In the genomic region with DNA sequence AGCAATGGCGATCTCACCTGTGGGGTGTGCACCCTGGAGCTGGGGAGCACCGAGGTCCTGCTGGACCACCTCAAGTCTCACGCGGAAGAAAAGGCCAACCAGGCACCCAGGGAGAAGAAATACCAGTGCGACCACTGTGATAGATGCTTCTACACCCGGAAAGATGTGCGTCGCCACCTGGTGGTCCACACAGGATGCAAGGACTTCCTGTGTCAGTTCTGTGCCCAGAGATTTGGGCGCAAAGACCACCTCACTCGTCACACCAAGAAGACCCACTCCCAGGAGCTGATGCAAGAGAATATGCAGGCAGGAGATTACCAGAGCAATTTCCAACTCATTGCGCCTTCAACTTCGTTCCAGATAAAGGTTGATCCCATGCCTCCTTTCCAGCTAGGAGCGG, we compare ENCODE assay signal across 9 mouse cellular contexts. TPM values are rescaled to one million over a fixed set of nuclear protein-coding genes. Genes with fewer than 3 reads are reported as not detected.
DNase-seq lines count a peak whose midpoint lies in the region; ATAC-seq and TF ChIP-seq lines count a peak whose summit lies in the region.
"Had no signal": no experiment of that assay in that cellular context is flagged by ENCODE, and none has a peak within 500 bp of the region (broad histone marks: within the 10 kb centered on the region; RNA-seq: fewer than 3 reads in every experiment).

No protein-coding gene starts in this region.

- no peak overlapping the region for H3K27ac ChIP-seq in hindbrain, embryonic 11.5 days (ENCODE audit: low read depth, low read length)
- H3K27ac ChIP-seq in hindbrain, embryonic 14.5 days = no peak overlapping the region
- no peak overlapping the region for H3K27ac ChIP-seq in midbrain, postnatal 0 days (ENCODE audit: low read depth, low read length)
- no peak overlapping the region for H3K27ac ChIP-seq in midbrain, embryonic 11.5 days (ENCODE audit: low read depth, low read length)
- H3K27ac ChIP-seq in embryonic facial prominence, embryonic 10.5 days (replicated peaks) = no peak overlapping the region
- H3K27ac ChIP-seq: hindbrain, embryonic 15.5 days had no signal

- no peak overlapping the region for H3K9ac ChIP-seq in hindbrain, embryonic 11.5 days (ENCODE audit: low read depth, low read length)
- H3K9ac ChIP-seq in hindbrain, embryonic 14.5 days = no peak overlapping the region
- no peak overlapping the region for H3K9ac ChIP-seq in midbrain, postnatal 0 days (replicated peaks; ENCODE audit: low read length, poor library complexity, severe bottlenecking)
- no peak overlapping the region for H3K9ac ChIP-seq in midbrain, embryonic 11.5 days (ENCODE audit: low read length)
- H3K9ac ChIP-seq: hindbrain, embryonic 15.5 days had no signal

- TF ChIP-seq CTCF in midbrain, postnatal 0 days (IDR thresholded peaks at IDR 0.05) = peak; percentile 40

- H3K27me3 ChIP-seq in hindbrain, embryonic 11.5 days (ENCODE audit: control insufficient read depth, insufficient read depth, low read length) = no peaks in the 10 kb centered on the region
- H3K27me3 ChIP-seq in hindbrain, embryonic 14.5 days (ENCODE audit: control insufficient read depth, insufficient read depth, low read length) = no peaks in the 10 kb centered on the region
- no peaks in the 10 kb centered on the region for H3K27me3 ChIP-seq in midbrain, postnatal 0 days (ENCODE audit: insufficient read depth, low read length)
- no peaks in the 10 kb centered on the region for H3K27me3 ChIP-seq in midbrain, embryonic 11.5 days (ENCODE audit: control insufficient read depth, insufficient read depth, low read length)
- no peaks in the 10 kb centered on the region for H3K27me3 ChIP-seq in embryonic facial prominence, embryonic 10.5 days (replicated peaks; ENCODE audit: low read depth, poor library complexity, severe bottlenecking)
- H3K27me3 ChIP-seq: hindbrain, embryonic 15.5 days had no signal

- no peak; the same call in 1 of the 2 replicates for ATAC-seq in hindbrain, embryonic 11.5 days (ENCODE audit: low FRiP score)
- no peak for ATAC-seq in hindbrain, embryonic 14.5 days (ENCODE audit: low FRiP score)
- ATAC-seq in midbrain, postnatal 0 days (ENCODE audit: low FRiP score) = no peak
- ATAC-seq in midbrain, embryonic 11.5 days (ENCODE audit: low FRiP score) = no peak

- no peaks in the 10 kb centered on the region for H3K4me1 ChIP-seq in hindbrain, embryonic 11.5 days (replicated peaks; ENCODE audit: control insufficient read depth, insufficient read depth, low read length)
- H3K4me1 ChIP-seq in hindbrain, embryonic 14.5 days (replicated peaks; ENCODE audit: control insufficient read depth, insufficient read depth, low read length) = no peaks in the 10 kb centered on the region
- no peaks in the 10 kb centered on the region for H3K4me1 ChIP-seq in midbrain, postnatal 0 days (ENCODE audit: insufficient read depth, low read length)
- H3K4me1 ChIP-seq in midbrain, embryonic 11.5 days (ENCODE audit: control insufficient read depth, insufficient read depth, low read length) = 0 out of 2 replicates have a peak, but pooled peaks cover 2% of the 10 kb centered on the region
- no peaks in the 10 kb centered on the region for H3K4me1 ChIP-seq in embryonic facial prominence, embryonic 10.5 days
- H3K4me1 ChIP-seq: hindbrain, embryonic 15.5 days had no signal

- H3K4me3 ChIP-seq in hindbrain, embryonic 11.5 days (ENCODE audit: low read depth, low read length) = no peak overlapping the region
- H3K4me3 ChIP-seq in hindbrain, embryonic 14.5 days (replicated peaks; ENCODE audit: low read length) = no peak overlapping the region
- H3K4me3 ChIP-seq in midbrain, postnatal 0 days (ENCODE audit: low read depth, low read length) = no peak overlapping the region
- no peak overlapping the region for H3K4me3 ChIP-seq in midbrain, embryonic 11.5 days (ENCODE audit: low read depth, low read length)
- no peak overlapping the region for H3K4me3 ChIP-seq in embryonic facial prominence, embryonic 10.5 days
- H3K4me3 ChIP-seq: hindbrain, embryonic 15.5 days had no signal

- no peaks in the 10 kb centered on the region for H3K36me3 ChIP-seq in hindbrain, embryonic 11.5 days (ENCODE audit: control insufficient read depth, insufficient read depth, low read length)
- H3K36me3 ChIP-seq in hindbrain, embryonic 14.5 days (replicated peaks; ENCODE audit: control insufficient read depth, insufficient read depth) = no peaks in the 10 kb centered on the region
- no peaks in the 10 kb centered on the region; the same call in 1 of the 2 replicates for H3K36me3 ChIP-seq in midbrain, postnatal 0 days (ENCODE audit: insufficient read depth, low read length)
- H3K36me3 ChIP-seq in midbrain, embryonic 11.5 days (ENCODE audit: control insufficient read depth, insufficient read depth, low read length) = peaks cover 5% of the 10 kb centered on the region; the same call in 1 of the 2 replicates
- peaks cover 44% of the 10 kb centered on the region for H3K36me3 ChIP-seq in embryonic facial prominence, embryonic 10.5 days (replicated peaks)
- H3K36me3 ChIP-seq: hindbrain, embryonic 15.5 days had no signal

- no peaks in the 10 kb centered on the region for H3K9me3 ChIP-seq in hindbrain, embryonic 11.5 days (ENCODE audit: control insufficient read depth, low read length)
- no peaks in the 10 kb centered on the region for H3K9me3 ChIP-seq in hindbrain, embryonic 14.5 days (ENCODE audit: control insufficient read depth, low read length)
- H3K9me3 ChIP-seq in midbrain, postnatal 0 days (ENCODE audit: low read length) = no peaks in the 10 kb centered on the region
- no peaks in the 10 kb centered on the region for H3K9me3 ChIP-seq in midbrain, embryonic 11.5 days (ENCODE audit: control insufficient read depth, low read length)
- H3K9me3 ChIP-seq in embryonic facial prominence, embryonic 10.5 days = peaks cover 5% of the 10 kb centered on the region; the same call in 1 of the 2 replicates
- H3K9me3 ChIP-seq: hindbrain, embryonic 15.5 days had no signal

- 78% methylated on average over 13 of the region's 13 CpGs for WGBS in hindbrain, embryonic 11.5 days
- 81% methylated on average over 13 of the region's 13 CpGs for WGBS in hindbrain, embryonic 14.5 days
- 75% methylated on average over 13 of the region's 13 CpGs for WGBS in midbrain, postnatal 0 days
- WGBS in midbrain, embryonic 11.5 days = 71% methylated on average over 13 of the region's 13 CpGs
- 77% methylated on average over 13 of the region's 13 CpGs for WGBS in embryonic facial prominence, embryonic 10.5 days

- DNase-seq in hindbrain, embryonic 11.5 days (ENCODE audit: low spot score) = peak; percentile 41
- DNase-seq in hindbrain, embryonic 14.5 days (ENCODE audit: low spot score) = no peak
- no peak for DNase-seq in midbrain, postnatal 0 days (ENCODE audit: low spot score)
- DNase-seq in midbrain, embryonic 11.5 days (ENCODE audit: low spot score, missing footprints) = no peak
- DNase-seq in embryonic facial prominence, embryonic 10.5 days (ENCODE audit: low spot score) = peak; percentile 15
- peak; percentile 32 for DNase-seq in thymus, postnatal 14 days
- DNase-seq in gastrocnemius, postnatal 10 days = no peak
- DNase-seq: adrenal gland, adult 2 months had no signal

- no peak overlapping the region for H3K4me2 ChIP-seq in hindbrain, embryonic 11.5 days (replicated peaks; ENCODE audit: low read depth, low read length)
- no peak overlapping the region for H3K4me2 ChIP-seq in hindbrain, embryonic 14.5 days (replicated peaks)
- no peak overlapping the region for H3K4me2 ChIP-seq in midbrain, postnatal 0 days (ENCODE audit: low read depth, low read length, poor library complexity, severe bottlenecking)
- no peak overlapping the region for H3K4me2 ChIP-seq in midbrain, embryonic 11.5 days
- H3K4me2 ChIP-seq: hindbrain, embryonic 15.5 days had no signal

RNA-seq across cellular contexts. Expression of a gene that starts 50.5 kb away (rescaled TPM):
- not detected in 2 replicates for polyA plus RNA-seq in hindbrain, embryonic 11.5 days (2014; fragmentation: Nextera tagmentation; extraction: Ambion mirVana)
- polyA plus RNA-seq in hindbrain, embryonic 14.5 days (2014; fragmentation: Nextera tagmentation; extraction: Ambion mirVana) = not detected in 2 replicates
- not detected in 2 replicates for total RNA-seq in midbrain, postnatal 0 days (2014; rRNA removed)
- polyA plus RNA-seq in midbrain, postnatal 0 days (2015; fragmentation: Nextera tagmentation; extraction: Ambion mirVana) = not detected in 2 replicates
- not detected in 2 replicates for polyA plus RNA-seq in midbrain, embryonic 11.5 days (2014; fragmentation: Nextera tagmentation; extraction: Ambion mirVana)
- not detected in 2 replicates for polyA plus RNA-seq in embryonic facial prominence, embryonic 10.5 days (2016; fragmentation: Nextera tagmentation; extraction: Ambion mirVana)
- total RNA-seq in gastrocnemius, postnatal 10 days (2021) = not detected
- total RNA-seq: adrenal gland, adult 2 months had no signal
- polyA plus RNA-seq: adrenal gland, adult 2 months; hindbrain, embryonic 15.5 days had no signal

Comparison
In these comparisons a context has a peak if more than half of its experiments do, and no peak if none do; other contexts are left out.
1. DNase-seq: peak in hindbrain, embryonic 11.5 days (single experiment), embryonic facial prominence, embryonic 10.5 days (single experiment) and thymus, postnatal 14 days (single experiment); none in hindbrain, embryonic 14.5 days (single experiment), midbrain, postnatal 0 days (single experiment), midbrain, embryonic 11.5 days (single experiment) and gastrocnemius, postnatal 10 days (single experiment).